Mouse (Mus musculus): Measurements from ENCODE around the gene Zfp472.

DNA sequence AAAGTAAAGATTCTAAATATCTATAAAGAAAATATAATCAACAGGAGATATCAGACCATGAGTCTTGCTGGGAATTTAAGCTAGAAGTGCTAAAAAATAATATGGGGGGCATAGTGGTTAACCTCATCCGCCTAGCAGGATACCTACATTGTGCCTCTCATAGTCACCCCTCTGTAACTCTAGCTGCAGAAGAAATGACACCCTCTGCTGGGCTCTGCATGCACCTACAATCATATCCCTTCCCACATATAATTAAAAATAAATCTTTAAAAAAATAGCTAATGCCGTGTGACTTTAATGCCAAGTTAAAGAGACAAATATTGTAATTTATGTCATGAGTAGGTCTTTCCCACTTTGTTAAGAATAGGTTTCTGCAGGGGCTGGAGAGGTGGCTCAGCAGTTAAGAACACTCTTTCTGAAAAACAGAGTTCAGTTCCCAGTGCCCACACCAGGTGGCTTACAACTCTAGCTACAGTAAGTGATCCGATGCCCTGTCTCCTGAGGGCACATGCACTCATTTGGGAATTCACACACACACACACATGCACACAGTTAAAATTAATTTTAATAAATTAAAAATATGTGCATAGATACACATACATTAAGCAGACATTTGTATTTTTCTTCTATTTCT lies 21.1 kb upstream of the Zfp472 start:
- TF ChIP-seq CTCF (IDR thresholded peaks at IDR 0.05; ENCODE audit: control insufficient read depth, insufficient read depth, low read length) (no peak), POLR2A (IDR thresholded peaks at IDR 0.05; ENCODE audit: borderline replicate concordance, control insufficient read depth, low read depth, low read length) (no peak)

Data from bone marrow, adult 2 months (tissue).